Mouse (Mus musculus) embryonic facial prominence, embryonic 11.5 days (tissue): ENCODE results near the gene Plcd1. TPM values are rescaled to one million over a fixed set of nuclear protein-coding genes. Genes with fewer than 3 reads are reported as not detected.

ENCODE experiments used
- ATAC-seq: fragments of 200-750 bp; cut with Nextera tagmentation; replicated peaks from 2 replicates; pipeline ENCODE4 v1.8.0; 2017; ENCODE audit warnings: low read depth; ENCODE audit not compliant: insufficient number of reproducible peaks, low FRiP score, low TSS enrichment
- DNase-seq: peaks from one replicate; pipeline ENCODE4 v3.0.0-alpha.2; 2015; ENCODE audit warnings: low spot score
- H3K27ac ChIP-seq: fragments of 300-500 bp; sonication (generic); replicated peaks from 2 replicates; pipeline ENCODE4 v1.5.1; 2014; ENCODE audit warnings: mild to moderate bottlenecking, low read depth, low read length, control low read depth
- H3K27me3 ChIP-seq: fragments of 300-500 bp; sonication (generic); 2 replicates; pipeline ENCODE4 v1.6.1; 2014; ENCODE audit warnings: mild to moderate bottlenecking, low read length, moderate library complexity, mixed read lengths; ENCODE audit not compliant: control insufficient read depth, insufficient read depth
- H3K36me3 ChIP-seq: fragments of 300-500 bp; sonication (generic); replicated peaks from 2 replicates; pipeline ENCODE4 v1.6.1; 2014; ENCODE audit warnings: low read depth, mild to moderate bottlenecking, low read length, moderate library complexity, mixed read lengths; ENCODE audit not compliant: control insufficient read depth, insufficient read depth
- H3K4me1 ChIP-seq: fragments of 300-500 bp; sonication (generic); 2 replicates; pipeline ENCODE4 v1.6.1; 2014; ENCODE audit warnings: low read length, mixed read lengths; ENCODE audit not compliant: control insufficient read depth, insufficient read depth
- H3K4me2 ChIP-seq: fragments of 300-500 bp; sonication (generic); 2 replicates; pipeline ENCODE4 v1.6.1; 2014; ENCODE audit warnings: low read depth, mild to moderate bottlenecking, control low read depth, low read length, moderate library complexity
- H3K4me3 ChIP-seq: fragments of 300-500 bp; sonication (generic); 2 replicates; pipeline ENCODE4 v1.5.1; 2014; ENCODE audit warnings: low read depth, low read length, control low read depth
- H3K9ac ChIP-seq: fragments of 300-500 bp; sonication (generic); replicated peaks from 2 replicates; pipeline ENCODE4 v1.6.1; 2014; ENCODE audit warnings: mild to moderate bottlenecking, control low read depth, low read length
- H3K9me3 ChIP-seq: fragments of 300-500 bp; sonication (generic); replicated peaks from 2 replicates; pipeline ENCODE4 v1.6.1; 2016; ENCODE audit warnings: mild to moderate bottlenecking, low read length, inconsistent platforms, mixed read lengths; ENCODE audit not compliant: control insufficient read depth
- WGBS: fragments of 180-500 bp; shearing (Covaris S2); extraction: QIAGEN DNeasy Blood & Tissue Kit; methylation state at CpG from one replicate; pipeline ENCODE4 v1.1.7; 2014; 5-methylcytosine and 5-hydroxymethylcytosine counted together
- polyA plus RNA-seq: library from polyadenylated mRNA; unstranded; fragments of >200 nt; fragmentation: Nextera tagmentation; extraction: Ambion mirVana; gene quantifications from 2 replicates; pipeline ENCODE4 v1.2.1, GENCODE M21; 2014

Plcd1 gene
- polyA plus RNA-seq, 1 experiment from 2014 or later, result 21.5 TPM

- H3K9ac ChIP-seq, result no peak overlapping the region
- no peak overlapping the region for H3K4me3 ChIP-seq
- H3K27me3 ChIP-seq, result no peaks in the 10 kb centered on the region
- H3K9me3 ChIP-seq, result no peaks in the 10 kb centered on the region
- peaks cover 3% of the 10 kb centered on the region for H3K4me1 ChIP-seq
- H3K27ac ChIP-seq, result no peak overlapping the region
- H3K4me2 ChIP-seq, result no peak overlapping the region
- DNase-seq (no peak), ATAC-seq (no peak)
- 85% methylated on average over 3 of the region's 3 CpGs for WGBS
- no peaks in the 10 kb centered on the region; the same call in 1 of the 2 replicates for H3K36me3 ChIP-seq
These were observed 54.7 kb downstream of the Plcd1 start for GRCm38 (mm10) chr9:119038574-119038973.

- H3K4me1 ChIP-seq, result peaks cover 10% of the 10 kb centered on the region
- H3K4me3 ChIP-seq, result no peak overlapping the region
- no peaks in the 10 kb centered on the region for H3K9me3 ChIP-seq
- H3K36me3 ChIP-seq, result no peaks in the 10 kb centered on the region; the same call in 1 of the 2 replicates
- no peak overlapping the region for H3K27ac ChIP-seq
- no peak for DNase-seq
- no peaks in the 10 kb centered on the region for H3K27me3 ChIP-seq
- no peak overlapping the region for H3K4me2 ChIP-seq
- 84% methylated on average over 15 of the region's 15 CpGs for WGBS
- ATAC-seq, result no peak
- no peak overlapping the region for H3K9ac ChIP-seq
These were observed 56.1 kb downstream of the Plcd1 start for GRCm38 (mm10) chr9:119037076-119037730.

DNA sequence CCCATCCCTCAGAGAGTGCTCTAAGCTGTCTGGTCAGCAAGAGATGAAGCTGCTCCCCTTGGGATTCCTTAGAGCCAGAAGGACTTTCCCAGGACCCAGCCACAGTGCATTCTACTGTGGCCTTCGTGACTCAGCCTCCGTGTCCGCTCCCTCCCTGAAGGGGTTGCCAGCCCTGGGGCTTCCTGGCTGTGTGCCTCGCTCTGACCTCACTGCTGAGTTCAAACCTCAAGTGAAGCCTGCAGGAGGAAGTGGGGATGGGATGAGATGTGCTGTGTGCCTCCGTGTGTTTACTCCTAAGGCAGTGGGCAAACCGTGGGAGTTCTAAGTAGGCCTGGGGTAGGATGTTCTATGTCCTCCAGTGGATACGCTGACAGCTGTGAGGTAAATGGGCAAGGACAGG lies 57.5 kb downstream of the Plcd1 start:
- Histone ChIP-seq H3K4me2 (no peak overlapping the region), H3K9ac (no peak overlapping the region), H3K36me3 (no peaks in the 10 kb centered on the region; the same call in 1 of the 2 replicates), H3K4me3 (no peak overlapping the region), H3K9me3 (no peaks in the 10 kb centered on the region), H3K4me1 (peaks cover 10% of the 10 kb centered on the region), H3K27me3 (no peaks in the 10 kb centered on the region), H3K27ac (no peak overlapping the region)
- ATAC-seq (no peak), DNase-seq (no peak)
- WGBS, result 70% methylated on average over 7 of the region's 7 CpGs

GRCm38 (mm10) chr9:119034676-119035665 lies 58.3 kb downstream of the Plcd1 start:
- H3K4me1 ChIP-seq, result peaks cover 10% of the 10 kb centered on the region
- H3K27me3 ChIP-seq, result no peaks in the 10 kb centered on the region
- H3K9ac ChIP-seq, result no peak overlapping the region
- H3K4me2 ChIP-seq, result no peak overlapping the region
- ATAC-seq (no peak), DNase-seq (no peak)
- H3K9me3 ChIP-seq, result no peaks in the 10 kb centered on the region
- no peak overlapping the region for H3K27ac ChIP-seq
- no peak overlapping the region for H3K4me3 ChIP-seq
- H3K36me3 ChIP-seq, result no peaks in the 10 kb centered on the region
- WGBS, result 76% methylated on average over 29 of the region's 29 CpGs

GRCm38 (mm10) chr9:119034069-119034468 lies 59.2 kb downstream of the Plcd1 start:
- Histone ChIP-seq H3K9me3 (no peaks in the 10 kb centered on the region), H3K4me2 (no peak overlapping the region), H3K4me1 (peaks cover 10% of the 10 kb centered on the region), H3K27ac (no peak overlapping the region), H3K9ac (no peak overlapping the region), H3K27me3 (no peaks in the 10 kb centered on the region), H3K4me3 (no peak overlapping the region), H3K36me3 (no peaks in the 10 kb centered on the region)
- ATAC-seq (no peak), DNase-seq (no peak)
- WGBS, result 72% methylated on average over 8 of the region's 8 CpGs

- Histone ChIP-seq H3K4me3 (no peak overlapping the region), H3K36me3 (no peaks in the 10 kb centered on the region), H3K27me3 (no peaks in the 10 kb centered on the region), H3K9me3 (no peaks in the 10 kb centered on the region), H3K4me1 (peaks cover 10% of the 10 kb centered on the region), H3K4me2 (no peak overlapping the region), H3K27ac (peak overlapping the region; percentile 52; the same call in 1 of the 2 replicates), H3K9ac (no peak overlapping the region)
- WGBS, result 79% methylated on average over 19 of the region's 19 CpGs
- ATAC-seq (peak; percentile 46), DNase-seq (peak; percentile 76)
These were observed 60.0 kb downstream of the Plcd1 start for GRCm38 (mm10) chr9:119033111-119033921.

DNA sequence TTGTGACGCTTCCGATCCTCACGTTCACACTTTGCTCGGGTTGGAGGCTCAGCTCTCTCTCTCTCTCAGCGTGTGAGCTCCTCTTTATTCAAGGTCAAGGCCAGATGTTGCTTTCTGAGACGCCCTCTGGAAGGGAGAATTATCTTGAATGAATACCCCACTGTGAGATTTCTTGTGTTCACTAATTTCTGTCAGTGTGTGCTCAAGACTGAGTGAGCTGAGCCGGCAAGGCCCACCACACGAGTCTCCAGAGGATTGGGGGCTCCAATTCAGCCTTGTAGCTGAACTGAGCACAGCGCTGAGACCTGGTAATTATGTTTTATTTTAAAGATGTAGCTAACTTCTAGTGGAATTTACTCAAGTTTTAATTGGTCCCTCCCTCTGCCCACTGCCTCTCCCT lies 60.8 kb downstream of the Plcd1 start:
- no peaks in the 10 kb centered on the region for H3K36me3 ChIP-seq

More for the DNA sequence above, 60.8 kb downstream of the Plcd1 start:
- Histone ChIP-seq H3K9ac (no peak overlapping the region), H3K4me2 (no peak overlapping the region), H3K27me3 (no peaks in the 10 kb centered on the region), H3K4me3 (no peak overlapping the region), H3K27ac (peak overlapping the region; percentile 52; the same call in 1 of the 2 replicates), H3K4me1 (peaks cover 10% of the 10 kb centered on the region), H3K9me3 (no peaks in the 10 kb centered on the region)
- DNase-seq, result peak; percentile 17
- ATAC-seq, result no peak
- WGBS, result 52% methylated on average over 9 of the region's 9 CpGs
